Mouse (Mus musculus): ENCODE measurements at regions not wholly inside any gene's neighbourhood (a gene's known extent, or its start where the extent isn't known, plus 50 kb on each side); places are given as distances from the start of the nearest gene placed in this dataset.

DNA sequence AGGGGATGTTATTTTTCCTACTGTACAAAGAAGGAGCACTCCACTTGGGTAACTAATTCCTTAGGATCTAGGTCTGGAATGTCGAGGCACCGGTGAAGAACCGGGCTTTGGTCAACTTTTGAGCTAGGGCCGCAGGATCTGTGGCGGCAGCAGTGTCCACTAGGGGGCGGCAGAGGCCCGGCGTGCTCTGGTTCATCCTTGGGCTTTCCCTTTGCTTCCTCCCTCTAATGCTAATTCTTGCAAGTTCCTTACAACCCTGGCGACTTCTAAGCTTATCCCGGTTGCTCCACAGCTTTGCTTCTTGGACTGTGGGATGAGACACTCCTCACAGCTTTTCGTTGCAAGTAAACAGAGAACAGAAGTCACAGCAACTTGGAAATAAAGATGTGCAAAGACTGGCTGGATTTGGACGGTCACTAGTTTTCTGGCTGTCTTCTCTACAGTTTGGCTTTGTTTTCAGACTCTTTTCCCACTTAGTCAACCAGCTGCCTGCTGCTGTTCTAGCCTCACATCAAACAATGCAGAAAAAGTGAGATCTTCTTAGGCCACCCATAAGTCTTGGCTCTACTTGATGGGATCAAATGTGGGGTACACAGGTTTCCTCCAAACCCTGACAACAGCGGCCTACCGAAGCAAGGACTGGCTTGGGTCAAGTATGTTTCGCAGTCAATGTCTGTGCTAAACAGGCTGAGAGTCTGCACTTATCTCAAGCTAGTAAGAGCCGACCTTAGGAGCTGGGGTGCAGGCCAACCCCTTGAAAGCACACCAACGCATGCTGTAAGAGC is 51.2 kb upstream of the Tmem72 start:
- peak; percentile 52 to 90 for DNase-seq (ENCODE audit: extremely low spot score in 1 of 2, low spot score in 1 of 2)

DNA sequence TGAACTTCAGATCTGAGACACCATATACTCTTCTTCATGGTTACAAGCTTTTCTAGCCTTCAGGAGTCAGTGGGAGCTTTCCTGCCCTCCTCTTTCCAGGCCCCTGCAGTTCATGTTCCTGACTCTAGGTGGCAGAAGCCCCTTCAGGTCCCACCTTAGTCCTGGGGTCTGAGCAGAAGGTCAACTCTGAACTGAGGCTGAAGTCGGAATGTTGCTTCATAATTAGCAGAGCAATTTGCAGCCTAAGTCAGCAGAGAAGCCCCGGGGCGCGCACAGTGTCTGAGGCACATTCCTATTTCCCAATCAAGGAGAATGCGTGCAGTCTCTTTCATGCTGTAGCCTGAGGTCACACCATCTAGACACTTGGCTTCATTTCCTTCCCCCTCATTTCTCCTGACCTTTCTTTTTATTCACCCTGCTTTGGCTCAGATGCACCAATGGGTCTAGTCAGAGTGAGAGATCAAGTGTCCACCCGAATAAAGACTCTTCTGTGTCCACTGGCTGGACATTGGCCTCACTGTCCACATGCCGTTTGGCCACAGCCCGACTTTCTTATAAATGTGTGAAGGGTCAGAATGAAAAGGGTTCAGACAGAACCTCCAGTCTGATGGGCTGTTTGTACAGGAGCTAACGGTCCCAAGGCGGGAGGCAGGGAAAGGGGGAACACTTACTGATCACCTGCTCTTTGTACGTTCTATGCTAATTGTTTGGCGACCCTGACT is 58.4 kb upstream of the Tmem72 start:
- DNase-seq (ENCODE audit: extremely low spot score in 1 of 2, low spot score in 1 of 2): peak in 1 of 2 experiments; percentile 59

DNA sequence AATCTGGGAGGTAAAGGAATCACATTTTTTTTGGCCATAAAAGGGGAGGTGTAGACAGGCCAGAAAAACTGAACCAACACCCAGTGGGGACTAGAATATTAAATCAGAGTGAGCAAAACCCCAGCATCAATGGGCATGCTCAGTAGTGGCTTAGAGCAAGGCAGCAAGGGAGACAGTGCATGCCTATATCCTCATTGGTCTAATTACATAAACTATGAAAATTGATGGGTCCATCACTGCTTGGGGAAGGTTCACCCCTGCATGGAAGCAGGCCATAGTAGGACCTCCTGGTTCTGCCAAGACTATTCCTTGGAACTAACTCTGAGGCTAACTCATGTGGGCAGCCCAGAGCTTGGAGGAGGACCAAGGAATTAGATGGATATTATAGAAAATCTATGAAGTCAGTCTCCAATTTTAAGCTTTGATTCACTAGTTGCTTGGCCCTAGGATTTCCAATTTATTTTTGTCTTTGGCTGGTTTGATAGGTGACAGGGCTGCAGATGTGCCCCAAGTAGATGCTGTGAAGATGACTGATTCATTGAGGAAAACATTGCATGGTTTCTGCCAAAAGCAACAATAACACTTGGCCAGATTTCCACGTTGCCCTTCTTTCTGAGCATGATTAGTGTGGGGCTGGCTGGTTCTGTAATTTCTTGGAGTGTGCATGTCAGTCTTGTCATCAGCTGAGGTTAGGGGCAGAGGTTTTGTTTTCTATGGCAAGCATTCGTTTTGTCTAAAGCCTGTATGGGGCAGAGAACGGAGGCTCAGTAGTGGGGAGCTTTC is 70.0 kb upstream of the Tmem72 start:
- DNase-seq (ENCODE audit: extremely low spot score in 1 of 2, low spot score in 1 of 2): no peak

DNA sequence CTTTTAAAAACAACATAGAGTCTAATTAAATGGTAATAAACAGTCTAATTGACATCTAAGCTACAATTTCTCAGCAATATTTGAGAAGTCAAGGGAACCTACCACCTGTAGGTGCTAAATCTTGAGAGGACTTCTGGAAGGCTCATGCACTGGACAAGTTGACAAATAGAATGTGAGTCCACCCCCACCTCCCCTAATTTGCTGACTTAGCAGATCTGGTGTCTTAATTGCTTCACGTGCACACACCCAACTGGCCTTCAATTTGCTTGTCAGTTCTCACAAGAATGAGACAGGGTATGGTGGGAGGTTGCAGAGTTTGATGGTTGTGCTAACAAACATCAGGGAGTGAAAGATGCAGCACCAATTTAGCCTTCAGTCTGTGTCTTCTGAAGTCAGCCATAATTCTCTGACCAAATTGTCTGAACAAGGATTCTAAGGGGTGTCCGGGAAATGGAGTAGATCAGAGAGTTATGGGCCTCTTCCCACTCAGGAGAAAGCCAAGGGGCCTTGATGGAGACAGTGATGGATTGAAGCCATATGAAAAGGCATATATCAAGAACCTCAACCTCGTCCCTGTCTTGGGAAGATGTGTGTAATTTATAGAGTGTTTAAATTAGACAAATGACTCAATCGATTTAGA is 76.7 kb upstream of the Tmem72 start:
- no peak for DNase-seq (ENCODE audit: extremely low spot score in 1 of 2, low spot score in 1 of 2)

DNA sequence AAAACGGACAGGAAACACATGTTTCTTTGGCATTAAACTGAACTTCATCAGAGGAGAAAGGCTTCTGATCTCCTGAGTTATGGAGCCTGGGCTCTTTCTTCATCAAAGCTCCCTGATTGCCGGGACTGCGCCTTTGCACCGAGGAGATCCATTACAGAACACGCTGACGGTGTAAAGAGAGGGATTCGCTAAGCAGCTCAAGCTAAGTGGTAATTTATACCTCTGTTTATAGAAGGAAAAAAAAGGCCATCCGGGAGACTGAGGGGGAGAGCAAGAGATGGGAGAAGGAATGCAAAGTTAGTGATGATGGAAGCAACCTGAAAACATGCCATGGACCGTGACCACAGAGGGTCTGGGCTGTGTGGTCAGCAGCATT is 77.2 kb upstream of the Tmem72 start:
- DNase-seq (ENCODE audit: extremely low spot score in 1 of 2, low spot score in 1 of 2): no peak

DNA sequence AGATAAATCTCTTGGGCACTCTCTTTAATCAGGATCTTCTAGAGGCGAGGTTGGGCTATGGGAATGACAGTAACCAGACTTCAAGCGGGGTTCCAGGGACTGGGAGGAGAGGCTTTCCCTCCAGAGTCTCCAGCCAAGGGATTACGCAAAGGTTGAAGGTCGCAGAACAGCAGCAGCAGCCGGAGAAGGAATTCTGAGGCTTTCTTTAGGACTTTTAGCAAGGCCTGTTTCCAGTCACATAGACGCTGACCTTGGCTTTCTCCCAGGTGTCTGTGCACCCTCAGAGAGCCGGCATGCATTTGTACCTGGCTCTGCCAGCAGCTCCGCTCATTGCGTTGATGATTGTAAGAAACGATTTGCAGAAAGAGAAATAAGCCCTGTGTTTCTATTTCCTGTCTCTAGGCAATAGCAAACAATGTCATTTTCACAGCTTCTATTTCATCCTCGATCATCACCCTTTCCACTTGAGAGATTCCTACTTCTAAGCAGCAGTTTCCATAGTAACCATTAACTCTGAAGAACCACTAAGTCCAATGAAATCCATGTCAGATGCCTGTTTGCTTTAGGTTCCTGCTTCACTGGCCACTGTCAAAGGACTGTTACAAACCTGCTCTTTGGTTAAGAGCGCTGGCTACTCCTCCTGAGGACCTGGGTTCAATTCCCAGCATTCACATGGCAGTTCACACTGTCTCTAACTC is 104.7 kb upstream of the Tmem72 start:
- DNase-seq (ENCODE audit: extremely low spot score in 1 of 2, low spot score in 1 of 2): peak in 1 of 2 experiments; percentile 9

DNA sequence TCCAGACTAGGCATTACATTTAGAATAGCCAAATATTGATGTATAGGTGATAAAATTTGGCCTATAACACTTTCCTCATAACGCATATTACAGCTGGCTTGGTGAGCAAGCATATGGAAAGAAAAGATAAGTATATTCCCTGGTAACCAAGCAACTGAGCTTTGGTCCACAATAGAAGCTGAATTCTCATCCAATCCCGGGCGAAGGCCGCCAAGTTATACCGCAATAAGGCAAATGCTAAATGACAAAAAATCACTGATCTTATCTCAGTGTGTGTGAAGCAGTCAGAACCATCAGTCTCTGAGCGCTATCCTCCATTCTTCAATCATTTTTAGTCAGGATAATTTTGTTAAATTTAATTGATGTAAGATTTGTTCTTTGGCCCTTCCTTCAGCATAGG is 105.9 kb upstream of the Tmem72 start:
- DNase-seq (ENCODE audit: extremely low spot score in 1 of 2, low spot score in 1 of 2): peak in 1 of 2 experiments; percentile 12

DNA sequence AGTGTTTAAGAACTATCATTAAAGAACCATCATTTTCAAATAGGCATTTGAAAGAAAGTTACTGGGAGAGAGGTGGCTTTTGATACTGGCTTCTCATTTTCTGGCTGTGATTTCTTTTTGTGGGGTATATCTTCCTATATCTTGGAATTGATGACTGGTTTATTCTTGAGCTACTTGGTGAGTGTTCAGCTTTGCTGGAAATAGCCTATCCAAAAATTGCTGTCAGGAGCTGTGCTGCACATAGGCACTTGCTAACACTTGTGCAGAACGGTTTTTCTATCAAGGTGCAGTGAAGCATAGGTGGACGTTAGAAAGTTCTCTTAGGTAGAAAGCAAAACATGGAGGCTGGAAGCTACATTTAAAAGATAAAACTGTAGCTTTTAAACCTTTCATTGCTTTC is 108.9 kb upstream of the Tmem72 start:
- DNase-seq (ENCODE audit: extremely low spot score in 1 of 2, low spot score in 1 of 2): no peak

DNA sequence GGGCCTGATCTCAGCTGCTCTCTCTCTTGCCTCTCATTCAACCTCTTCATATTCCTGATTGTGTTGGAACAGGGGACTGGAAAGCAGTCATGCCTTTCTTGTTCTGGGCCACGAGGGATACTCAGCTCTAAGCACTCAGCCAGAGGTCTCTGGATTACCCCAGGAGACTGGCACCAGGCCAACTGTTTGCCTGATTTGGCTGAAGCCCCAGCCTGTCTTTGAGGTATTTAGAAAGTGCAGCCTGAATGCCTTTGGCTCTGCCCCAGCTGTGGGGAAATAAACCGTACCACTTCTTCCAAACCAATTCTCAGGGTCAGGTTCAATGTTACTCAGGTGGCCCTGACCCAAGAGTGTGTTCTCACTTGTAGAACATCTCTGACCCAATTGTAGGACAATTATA is 112.6 kb upstream of the Tmem72 start:
- DNase-seq (ENCODE audit: extremely low spot score in 1 of 2, low spot score in 1 of 2): peak; percentile 49 to 54

DNA sequence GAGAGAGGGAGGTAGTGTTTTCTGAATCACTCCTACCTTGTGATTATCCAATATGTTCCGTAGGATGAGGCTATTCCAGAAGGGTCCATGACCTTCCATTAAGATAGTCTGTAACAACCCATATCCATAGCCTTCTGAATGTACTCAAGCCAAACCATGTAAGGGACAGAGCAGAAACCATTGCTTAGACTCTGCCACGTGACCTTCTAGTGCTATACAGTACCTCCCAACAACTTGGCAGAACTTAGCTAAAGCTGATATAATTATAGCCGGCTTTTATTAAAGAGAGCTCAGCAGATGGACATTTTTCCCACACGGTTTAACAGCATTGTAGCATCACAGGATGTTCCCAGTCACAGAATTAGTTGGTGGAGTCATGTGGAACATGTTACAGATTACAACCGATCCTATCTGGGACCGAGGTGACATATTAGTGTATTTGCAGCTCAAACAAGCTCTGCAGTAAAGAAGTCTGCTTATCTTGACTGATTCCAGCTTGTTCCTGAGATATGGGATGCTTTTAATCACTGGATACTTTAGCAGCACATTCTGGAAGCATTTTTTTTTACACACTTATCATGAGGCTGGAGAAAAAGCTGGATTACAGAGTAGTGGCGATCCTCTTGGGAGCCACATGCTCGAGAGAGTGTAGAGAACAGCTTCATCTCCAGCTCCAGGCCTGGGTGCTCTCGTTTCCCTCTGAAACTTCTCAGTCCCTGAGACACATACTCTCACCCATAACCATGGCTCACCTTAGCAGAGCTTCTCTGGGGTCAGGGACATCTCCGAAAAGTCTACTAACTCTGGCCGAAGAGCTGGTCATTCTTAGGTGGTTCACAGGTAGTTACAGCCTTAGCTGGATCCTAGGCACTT is 129.5 kb upstream of the Tmem72 start:
- DNase-seq (ENCODE audit: extremely low spot score in 1 of 2, low spot score in 1 of 2): peak in 1 of 2 experiments; percentile 21

DNA sequence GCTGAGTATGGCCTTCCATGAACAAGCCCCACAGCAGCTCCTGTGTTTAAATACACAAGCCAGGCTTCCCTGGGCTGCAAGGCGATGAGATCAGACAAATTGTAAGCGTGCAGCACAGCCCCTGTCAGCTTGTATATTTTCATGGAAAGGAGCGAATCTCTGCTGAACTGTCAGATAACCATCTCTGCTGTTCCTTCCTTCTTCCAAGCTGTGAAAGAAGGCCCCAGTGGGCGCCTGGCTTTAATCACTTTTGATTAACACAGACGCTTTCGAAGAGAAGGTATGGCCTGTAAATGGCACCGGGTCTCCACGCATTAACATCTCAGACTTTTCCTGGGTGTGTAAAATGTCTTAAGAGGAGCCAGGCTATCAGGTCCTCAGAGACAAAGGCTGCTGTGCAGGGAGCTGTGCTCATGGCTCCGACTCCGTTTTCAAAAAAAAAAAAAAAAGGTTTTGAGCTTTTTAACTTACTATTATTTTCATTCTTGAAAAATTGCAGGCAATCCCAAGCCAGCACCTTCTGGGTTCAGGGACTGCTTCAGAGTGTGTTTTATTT is 131.9 kb upstream of the Tmem72 start:
- DNase-seq (ENCODE audit: extremely low spot score in 1 of 2, low spot score in 1 of 2): no peak

DNA sequence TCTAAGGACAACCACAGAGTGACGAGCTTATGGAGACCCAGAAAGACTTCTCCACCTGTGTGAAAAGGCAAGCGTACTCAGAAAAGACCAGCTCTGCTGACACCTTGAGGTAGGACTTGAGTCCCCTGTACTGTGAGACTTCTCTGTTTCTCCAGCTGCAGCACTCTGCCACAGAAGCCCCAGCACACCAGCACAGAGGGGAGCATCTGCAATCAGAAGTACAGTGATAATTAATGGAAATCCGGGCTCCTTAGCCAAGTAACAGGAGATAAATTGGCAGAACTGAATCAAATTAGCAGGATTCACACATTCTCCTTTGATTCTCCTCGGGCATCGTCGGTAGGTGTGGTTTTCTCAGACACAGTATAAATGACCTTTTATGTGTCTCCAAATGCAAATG is 137.3 kb upstream of the Tmem72 start:
- no peak for DNase-seq (ENCODE audit: extremely low spot score in 1 of 2, low spot score in 1 of 2)

DNA sequence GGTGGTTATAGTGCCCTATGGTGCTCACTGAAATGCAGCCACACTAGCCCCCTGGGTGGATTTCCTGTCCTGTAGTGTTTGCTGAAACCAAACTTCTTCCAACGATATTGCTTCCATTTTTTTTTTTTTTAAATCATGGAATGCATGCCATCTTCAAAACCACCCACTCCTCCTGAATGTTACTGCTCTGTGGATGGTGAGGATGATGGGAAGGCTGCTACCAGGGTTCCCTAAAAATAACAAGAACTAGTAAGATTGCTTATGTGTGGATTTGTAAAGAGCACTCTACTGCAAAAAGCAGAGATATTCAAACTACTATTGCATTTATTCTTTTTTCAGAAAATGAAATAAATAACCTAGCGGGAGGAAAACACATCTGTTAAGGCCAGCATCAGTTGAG is 139.4 kb upstream of the Tmem72 start:
- DNase-seq (ENCODE audit: extremely low spot score in 1 of 2, low spot score in 1 of 2): no peak

DNA sequence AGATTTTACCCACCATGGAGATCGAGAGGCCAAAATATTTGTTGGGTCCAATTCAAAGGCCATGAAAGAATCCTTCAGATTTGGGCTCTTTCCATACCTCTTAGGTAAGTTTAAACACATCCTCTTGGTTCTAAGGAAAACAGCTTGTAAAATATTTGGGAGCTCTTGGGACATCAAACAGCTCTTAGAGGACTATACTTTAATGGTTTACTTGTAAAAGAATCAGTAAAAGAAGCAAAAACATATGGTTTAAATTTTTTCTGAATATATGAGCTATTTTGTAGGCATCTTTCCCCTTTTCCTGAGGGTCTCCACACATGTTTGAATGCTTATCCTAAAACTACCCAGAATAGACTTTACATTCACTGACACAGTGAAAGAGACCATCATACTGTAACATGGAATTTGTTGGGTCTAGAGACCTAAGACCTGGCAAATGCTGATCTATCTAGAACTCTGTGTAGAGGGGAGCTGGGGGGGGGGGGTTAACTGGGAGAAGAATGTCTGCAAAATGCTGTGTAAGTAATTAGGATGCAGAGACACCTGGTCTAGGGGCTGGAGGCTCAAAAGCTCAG is 140.3 kb upstream of the Tmem72 start:
- no peak for DNase-seq (ENCODE audit: extremely low spot score in 1 of 2, low spot score in 1 of 2)

DNA sequence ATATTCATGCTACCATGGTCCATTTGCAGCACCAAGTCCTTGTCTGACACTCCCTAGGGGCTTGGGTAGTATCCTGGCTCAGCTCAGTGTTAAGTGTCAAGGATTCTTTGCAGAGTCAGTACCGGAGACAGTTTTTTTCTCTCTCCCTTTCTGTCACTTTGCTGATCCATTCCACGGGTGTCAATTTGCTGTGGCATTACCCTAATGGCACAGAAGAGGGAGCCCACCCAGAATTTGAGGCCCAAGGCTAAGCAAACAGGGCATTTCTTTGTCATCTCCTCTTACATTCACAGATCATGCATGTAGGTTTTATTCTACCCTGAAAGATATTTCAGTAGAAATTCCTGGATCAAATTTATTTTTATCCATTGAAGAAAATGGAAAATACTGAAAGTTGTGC is 146.4 kb upstream of the Tmem72 start:
- DNase-seq (ENCODE audit: extremely low spot score in 1 of 2, low spot score in 1 of 2): no peak

DNA sequence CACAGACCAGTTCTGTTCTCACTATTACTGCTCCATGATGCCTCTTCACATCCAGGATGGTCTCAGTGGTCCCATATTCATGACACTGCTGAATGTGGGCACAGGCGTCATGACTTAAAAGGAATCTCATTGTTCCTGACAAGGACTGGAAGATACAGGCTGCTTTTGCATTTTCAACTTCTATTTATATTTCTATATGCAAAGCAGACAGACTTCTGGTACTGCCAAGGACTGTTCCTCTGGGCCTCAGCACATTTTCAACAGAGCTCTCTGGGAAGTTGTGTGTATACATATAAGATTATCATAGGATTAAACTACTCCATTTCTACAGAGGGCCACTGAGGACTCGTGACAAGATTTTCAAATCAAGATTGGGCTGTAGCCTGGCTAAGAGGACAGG is 146.9 kb upstream of the Tmem72 start:
- no peak for DNase-seq (ENCODE audit: extremely low spot score in 1 of 2, low spot score in 1 of 2)

DNA sequence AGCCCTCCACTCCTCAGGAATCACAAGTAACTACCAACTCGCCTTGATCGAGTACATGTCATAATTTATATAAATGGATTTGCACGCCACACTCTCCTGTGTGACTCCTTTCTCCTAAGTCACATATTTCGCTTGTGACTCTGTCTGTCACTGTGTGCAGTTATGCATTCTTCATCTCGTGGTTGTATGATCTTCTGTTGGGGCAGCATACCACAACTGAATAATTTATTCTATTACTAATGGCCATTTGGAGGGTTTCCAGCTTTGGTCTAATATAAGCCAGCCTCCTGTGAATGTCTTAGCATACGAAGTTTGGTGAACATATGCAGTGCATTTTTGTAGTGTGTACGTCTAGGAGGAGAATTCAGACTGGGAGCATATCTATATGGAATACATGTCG is 176.6 kb upstream of the Tmem72 start:
- DNase-seq (ENCODE audit: extremely low spot score in 1 of 2, low spot score in 1 of 2): no peak

DNA sequence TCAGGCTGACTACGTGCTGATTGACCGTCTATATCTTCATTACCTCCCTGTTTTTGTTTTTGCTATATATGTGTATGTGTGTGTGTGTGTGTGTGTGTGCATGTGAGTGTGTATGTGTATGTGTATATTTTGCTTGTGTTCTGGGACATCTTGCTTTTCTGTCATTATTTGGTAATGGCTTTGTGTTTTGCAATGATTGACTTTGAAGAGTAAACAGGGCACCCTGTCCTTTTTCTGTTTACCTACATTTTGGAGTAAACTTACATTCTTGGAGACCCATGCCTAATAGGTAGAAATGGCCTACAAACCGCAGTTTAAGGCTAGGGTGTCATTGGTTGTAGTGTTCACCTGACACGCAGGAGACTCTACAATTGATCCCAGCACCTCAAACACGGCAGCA is 177.5 kb upstream of the Tmem72 start:
- no peak for DNase-seq (ENCODE audit: extremely low spot score in 1 of 2, low spot score in 1 of 2)

DNA sequence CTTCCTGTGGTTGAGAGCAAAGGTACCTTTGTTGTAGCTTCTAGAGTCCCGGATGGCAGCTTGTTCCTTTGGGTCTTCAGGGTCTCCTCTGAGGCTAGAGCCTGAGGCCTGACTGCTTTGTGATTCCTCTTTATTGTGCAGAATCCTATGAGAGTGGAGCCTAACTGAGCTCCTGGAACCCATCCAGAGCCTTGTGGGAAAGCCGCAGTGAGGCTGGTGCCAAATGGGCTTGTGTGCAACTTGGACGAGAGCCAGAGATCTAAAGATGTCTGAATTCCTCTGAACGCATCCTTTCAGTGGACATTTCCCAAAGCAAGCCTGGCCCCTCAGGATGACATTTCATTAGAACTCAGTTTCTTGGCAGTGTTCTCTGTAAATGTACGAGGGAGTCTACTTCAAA is 178.4 kb upstream of the Tmem72 start:
- peak; percentile 32 to 71 for DNase-seq (ENCODE audit: extremely low spot score in 1 of 2, low spot score in 1 of 2)

Measured in frontal cortex, adult 2 months (tissue).